Mouse (Mus musculus): ENCODE data around the gene Psmb1. TPM values are rescaled to one million over a fixed set of nuclear protein-coding genes. Genes with fewer than 3 reads are reported as not detected.
"Not testable (repeated sequence)": the region's sequence is repeated elsewhere in the genome, so short reads cannot be mapped to it uniquely, and the experiment has no call there.

The Psmb1 gene
- 223 and 233 TPM in 2 replicates for polyA plus RNA-seq (2014; fragmentation: Nextera tagmentation; extraction: Ambion mirVana)

- WGBS (ENCODE audit: insufficient replicate concordance) = under 1% methylated on average over 63 of the region's 63 CpGs
- Histone ChIP-seq H3K27ac (ENCODE audit: low read depth, low read length) (peak within 1 kb of the TSS; percentile 90), H3K4me1 (ENCODE audit: control insufficient read depth, insufficient read depth, low read length) (peaks cover 20% of the 10 kb centered on the region), H3K4me3 (ENCODE audit: low read depth, low read length) (peak within 1 kb of the TSS; percentile 92), H3K27me3 (ENCODE audit: control insufficient read depth, insufficient read depth, low read length) (no peaks in the 10 kb centered on the region), H3K9me3 (replicated peaks; ENCODE audit: control insufficient read depth, low read length) (no peaks in the 10 kb centered on the region), H3K4me2 (peak within 1 kb of the TSS; percentile 72), H3K36me3 (ENCODE audit: control insufficient read depth, insufficient read depth, low read length) (peaks cover 14% of the 10 kb centered on the region), H3K9ac (ENCODE audit: low read depth, low read length) (peak within 1 kb of the TSS; percentile 88)
- ATAC-seq (replicated peaks; ENCODE audit: insufficient number of reproducible peaks, low FRiP score, low TSS enrichment) = peak; percentile 83
These were observed at the start of gene Psmb1, which contains the start of gene Tbp for GRCm38 (mm10) chr17:15499656-15500394. TSS of gene Psmb1 (minus strand) at chr17:15499751. TSS of gene Tbp (plus strand) at chr17:15499888.

DNA sequence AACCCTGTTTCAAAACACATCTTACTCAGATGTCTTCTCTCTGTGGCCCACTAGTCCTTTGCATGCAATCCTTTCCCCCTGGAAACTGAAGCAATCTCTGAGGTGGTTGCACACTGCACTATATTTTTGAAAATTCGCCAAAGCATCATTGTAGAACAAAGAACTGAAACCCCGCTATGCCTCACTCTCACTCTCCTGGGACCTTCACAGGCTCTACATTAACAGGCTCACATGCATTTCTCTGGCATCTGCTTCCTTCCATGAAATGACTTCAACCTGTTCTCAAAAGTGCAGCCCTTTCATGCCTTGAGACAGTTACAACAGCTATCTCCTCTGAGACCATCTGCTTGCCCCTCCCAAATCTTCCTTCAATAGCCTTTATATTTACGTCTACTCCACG, 46.9 kb upstream of the Psmb1 start:
- Histone ChIP-seq H3K4me3 (ENCODE audit: low read depth, low read length) (no peak overlapping the region), H3K27me3 (ENCODE audit: control insufficient read depth, insufficient read depth, low read length) (no peaks in the 10 kb centered on the region), H3K4me2 (no peak overlapping the region), H3K9ac (ENCODE audit: low read depth, low read length) (no peak overlapping the region), H3K9me3 (replicated peaks; ENCODE audit: control insufficient read depth, low read length) (peaks cover 3% of the 10 kb centered on the region; the same call in 1 of the 2 replicates), H3K36me3 (ENCODE audit: control insufficient read depth, insufficient read depth, low read length) (no peaks in the 10 kb centered on the region), H3K4me1 (ENCODE audit: control insufficient read depth, insufficient read depth, low read length) (no peaks in the 10 kb centered on the region), H3K27ac (ENCODE audit: low read depth, low read length) (no peak overlapping the region)
- ATAC-seq (replicated peaks; ENCODE audit: insufficient number of reproducible peaks, low FRiP score, low TSS enrichment) = no peak
- 73% methylated on average over 4 of the region's 4 CpGs for WGBS (ENCODE audit: insufficient replicate concordance)

GRCm38 (mm10) chr17:15543868-15544267, 44.3 kb upstream of the Psmb1 start:
- H3K9me3 ChIP-seq (replicated peaks; ENCODE audit: control insufficient read depth, low read length); H3K4me1 ChIP-seq (ENCODE audit: control insufficient read depth, insufficient read depth, low read length); H3K4me3 ChIP-seq (ENCODE audit: low read depth, low read length); H3K36me3 ChIP-seq (ENCODE audit: control insufficient read depth, insufficient read depth, low read length); H3K9ac ChIP-seq (ENCODE audit: low read depth, low read length); ATAC-seq (replicated peaks; ENCODE audit: insufficient number of reproducible peaks, low FRiP score, low TSS enrichment); H3K27me3 ChIP-seq (ENCODE audit: control insufficient read depth, insufficient read depth, low read length); H3K4me2 ChIP-seq; H3K27ac ChIP-seq (ENCODE audit: low read depth, low read length): not testable (repeated sequence)
- 53% methylated on average over 4 of the region's 4 CpGs for WGBS (ENCODE audit: insufficient replicate concordance)

DNA sequence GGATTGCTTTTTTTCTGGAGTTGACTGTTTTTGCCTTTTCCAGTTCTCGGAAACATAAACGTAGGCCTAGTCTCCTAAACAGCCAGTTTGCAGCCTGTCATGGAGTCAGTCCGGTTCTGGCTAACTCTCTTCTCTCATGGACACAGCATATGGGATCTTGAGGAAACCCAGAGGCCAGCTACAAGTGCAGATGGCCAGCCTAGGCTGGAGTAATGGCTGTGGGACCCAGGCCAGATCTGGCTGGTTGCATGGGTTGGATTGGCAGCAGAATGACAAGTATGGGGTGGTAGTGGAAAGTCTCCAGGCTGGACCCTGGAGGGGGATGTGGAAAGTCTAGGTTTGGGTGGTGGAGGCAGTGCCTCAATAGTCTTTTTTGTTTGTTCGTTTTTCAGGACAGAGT, 40.8 kb upstream of the Psmb1 start:
- Histone ChIP-seq H3K36me3 (ENCODE audit: control insufficient read depth, insufficient read depth, low read length) (no peaks in the 10 kb centered on the region), H3K4me1 (ENCODE audit: control insufficient read depth, insufficient read depth, low read length) (no peaks in the 10 kb centered on the region), H3K27ac (ENCODE audit: low read depth, low read length) (no peak overlapping the region), H3K9ac (ENCODE audit: low read depth, low read length) (no peak overlapping the region), H3K4me2 (no peak overlapping the region), H3K9me3 (replicated peaks; ENCODE audit: control insufficient read depth, low read length) (peaks cover 3% of the 10 kb centered on the region; the same call in 1 of the 2 replicates), H3K27me3 (ENCODE audit: control insufficient read depth, insufficient read depth, low read length) (peaks cover 12% of the 10 kb centered on the region), H3K4me3 (ENCODE audit: low read depth, low read length) (no peak overlapping the region)
- no peak for ATAC-seq (replicated peaks; ENCODE audit: insufficient number of reproducible peaks, low FRiP score, low TSS enrichment)
- WGBS (ENCODE audit: insufficient replicate concordance) = 60% methylated on average over 4 of the region's 4 CpGs

DNA sequence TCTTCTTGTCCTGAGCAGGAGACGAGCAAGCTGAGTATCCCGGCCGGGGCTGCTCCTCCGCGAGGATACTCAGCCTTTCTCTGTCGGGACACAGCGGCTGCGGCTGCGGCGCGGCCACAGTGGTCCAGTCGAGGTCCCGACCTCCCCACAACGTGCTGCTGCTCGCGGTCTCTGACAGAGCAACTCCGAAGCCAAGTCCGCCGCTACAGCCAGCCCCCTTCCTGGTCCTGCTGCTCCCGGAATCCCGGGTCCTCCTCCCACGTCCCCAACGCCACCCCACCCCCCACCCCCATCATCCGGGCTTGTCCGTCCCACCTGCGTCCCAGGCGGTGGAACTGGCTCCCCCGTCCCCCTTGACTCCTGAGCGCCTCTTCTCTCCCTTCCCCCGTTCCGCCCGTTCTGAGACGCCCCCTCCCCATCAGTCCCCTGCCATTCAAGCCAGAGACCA, 36.9 kb upstream of the Psmb1 start:
- H3K27me3 ChIP-seq (ENCODE audit: control insufficient read depth, insufficient read depth, low read length) = peaks cover 15% of the 10 kb centered on the region
- under 1% methylated on average over 32 of the region's 33 CpGs for WGBS (ENCODE audit: insufficient replicate concordance)
- H3K36me3 ChIP-seq (ENCODE audit: control insufficient read depth, insufficient read depth, low read length) = no peaks in the 10 kb centered on the region
- H3K27ac ChIP-seq (ENCODE audit: low read depth, low read length) = no peak overlapping the region
- ATAC-seq (replicated peaks; ENCODE audit: insufficient number of reproducible peaks, low FRiP score, low TSS enrichment) = no peak
- peak overlapping the region; percentile 89 for H3K4me2 ChIP-seq
- no peaks in the 10 kb centered on the region for H3K9me3 ChIP-seq (replicated peaks; ENCODE audit: control insufficient read depth, low read length)
- no peaks in the 10 kb centered on the region for H3K4me1 ChIP-seq (ENCODE audit: control insufficient read depth, insufficient read depth, low read length)
- peak overlapping the region; percentile 49 for H3K9ac ChIP-seq (ENCODE audit: low read depth, low read length)
- H3K4me3 ChIP-seq (ENCODE audit: low read depth, low read length) = peak overlapping the region; percentile 57

DNA sequence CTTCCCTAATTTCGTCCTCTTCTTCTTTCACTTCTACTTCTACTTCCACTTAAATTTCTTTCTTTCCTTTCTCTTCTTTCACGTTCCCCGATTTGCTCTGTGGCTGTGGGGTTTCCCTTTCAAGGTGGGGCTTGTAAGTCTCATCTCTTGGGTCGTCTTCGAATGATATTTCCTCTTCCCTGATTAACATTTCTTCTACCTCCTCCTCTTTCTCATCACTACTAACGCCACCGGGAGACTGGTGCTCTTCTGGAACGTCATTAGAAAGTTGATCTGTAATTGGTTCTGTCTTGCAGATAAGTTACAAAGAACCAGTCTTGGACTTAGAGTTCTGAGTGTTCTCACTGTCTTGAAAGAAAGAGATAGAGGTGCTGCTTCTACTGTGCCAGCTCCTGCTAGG, 36.4 kb upstream of the Psmb1 start:
- 13% methylated on average over 8 of the region's 8 CpGs for WGBS (ENCODE audit: insufficient replicate concordance)
- H3K9ac ChIP-seq (ENCODE audit: low read depth, low read length) = no peak overlapping the region

DNA sequence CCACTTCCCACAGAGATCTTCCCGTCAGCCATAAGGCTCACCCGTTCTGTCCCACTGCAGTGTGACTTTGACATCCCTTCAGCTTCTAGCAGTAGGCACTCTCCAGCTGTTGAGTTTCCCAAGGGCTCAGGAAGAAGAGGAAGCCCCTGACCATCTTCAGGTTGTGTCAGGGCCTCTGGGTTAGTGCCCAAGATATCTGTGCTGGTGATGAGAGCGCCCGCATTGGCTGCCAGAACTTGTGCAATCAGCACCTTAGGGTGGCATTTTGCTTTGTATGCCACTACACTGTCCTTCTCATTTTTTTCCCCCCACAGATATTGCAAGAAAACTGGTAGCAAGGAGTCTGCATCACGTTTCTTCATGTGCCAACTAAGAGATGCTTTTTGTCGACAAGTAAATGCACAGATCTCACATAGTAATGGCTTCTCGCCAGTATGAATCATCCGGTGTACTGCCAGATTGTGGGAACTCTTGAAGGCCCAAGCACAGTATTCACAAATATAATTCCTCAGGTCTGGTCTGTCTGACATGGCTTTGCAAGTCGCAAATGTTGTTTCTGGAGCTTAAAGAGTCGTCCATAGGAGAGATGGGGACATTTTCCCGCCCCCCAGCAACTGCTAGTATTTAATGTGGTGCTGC, 35.7 kb upstream of the Psmb1 start:
- ATAC-seq (replicated peaks; ENCODE audit: insufficient number of reproducible peaks, low FRiP score, low TSS enrichment) = no peak
- no peaks in the 10 kb centered on the region for H3K36me3 ChIP-seq (ENCODE audit: control insufficient read depth, insufficient read depth, low read length)
- 60% methylated on average over 11 of the region's 11 CpGs for WGBS (ENCODE audit: insufficient replicate concordance)
- no peak overlapping the region for H3K4me2 ChIP-seq
- no peak overlapping the region for H3K27ac ChIP-seq (ENCODE audit: low read depth, low read length)
- H3K4me1 ChIP-seq (ENCODE audit: control insufficient read depth, insufficient read depth, low read length) = no peaks in the 10 kb centered on the region
- no peak overlapping the region for H3K9ac ChIP-seq (ENCODE audit: low read depth, low read length)
- H3K9me3 ChIP-seq (replicated peaks; ENCODE audit: control insufficient read depth, low read length) = no peaks in the 10 kb centered on the region
- no peak overlapping the region for H3K4me3 ChIP-seq (ENCODE audit: low read depth, low read length)
- peaks cover 15% of the 10 kb centered on the region for H3K27me3 ChIP-seq (ENCODE audit: control insufficient read depth, insufficient read depth, low read length)

More for the DNA sequence above, 36.4 kb upstream of the Psmb1 start:
- no peaks in the 10 kb centered on the region for H3K9me3 ChIP-seq (replicated peaks; ENCODE audit: control insufficient read depth, low read length)
- no peak overlapping the region for H3K27ac ChIP-seq (ENCODE audit: low read depth, low read length)
- H3K4me1 ChIP-seq (ENCODE audit: control insufficient read depth, insufficient read depth, low read length) = no peaks in the 10 kb centered on the region
- peaks cover 15% of the 10 kb centered on the region for H3K27me3 ChIP-seq (ENCODE audit: control insufficient read depth, insufficient read depth, low read length)
- ATAC-seq (replicated peaks; ENCODE audit: insufficient number of reproducible peaks, low FRiP score, low TSS enrichment) = no peak
- H3K4me3 ChIP-seq (ENCODE audit: low read depth, low read length) = peak overlapping the region; percentile 57
- peak overlapping the region; percentile 89 for H3K4me2 ChIP-seq
- H3K36me3 ChIP-seq (ENCODE audit: control insufficient read depth, insufficient read depth, low read length) = no peaks in the 10 kb centered on the region

DNA sequence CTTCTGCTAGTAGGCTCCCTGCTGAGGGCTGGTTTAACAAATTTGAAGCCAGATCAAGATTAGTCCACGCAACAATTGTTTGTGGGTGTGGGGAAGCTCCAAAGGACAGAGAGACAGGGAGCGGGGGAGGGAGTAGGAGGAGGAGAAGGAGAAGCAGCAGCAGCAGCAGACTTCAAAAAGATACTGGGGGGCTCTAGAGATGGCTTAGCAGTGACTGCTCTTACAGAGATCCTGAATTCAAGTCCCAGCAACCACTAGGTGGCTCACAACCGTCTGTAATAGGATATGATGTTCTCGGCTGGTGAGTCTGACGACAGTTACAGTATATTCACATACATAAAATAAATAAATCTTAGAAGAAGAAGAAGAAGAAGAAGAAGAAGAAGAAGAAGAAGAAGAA, 30.6 kb upstream of the Psmb1 start:
- Histone ChIP-seq H3K4me3 (ENCODE audit: low read depth, low read length) (no peak overlapping the region), H3K9ac (ENCODE audit: low read depth, low read length) (no peak overlapping the region)
- ATAC-seq (replicated peaks; ENCODE audit: insufficient number of reproducible peaks, low FRiP score, low TSS enrichment) = no peak

More for the DNA sequence above, 30.6 kb upstream of the Psmb1 start:
- Histone ChIP-seq H3K9me3 (replicated peaks; ENCODE audit: control insufficient read depth, low read length) (no peaks in the 10 kb centered on the region), H3K36me3 (ENCODE audit: control insufficient read depth, insufficient read depth, low read length) (no peaks in the 10 kb centered on the region), H3K27me3 (ENCODE audit: control insufficient read depth, insufficient read depth, low read length) (peaks cover 1% of the 10 kb centered on the region), H3K27ac (ENCODE audit: low read depth, low read length) (no peak overlapping the region), H3K4me2 (no peak overlapping the region), H3K4me1 (ENCODE audit: control insufficient read depth, insufficient read depth, low read length) (peaks cover 7% of the 10 kb centered on the region; the same call in 1 of the 2 replicates)
- WGBS (ENCODE audit: insufficient replicate concordance) = 14% methylated on average over 5 of the region's 5 CpGs
